Mouse (Mus musculus) heart, adult 2 months (tissue): ENCODE results near the gene Gm21954.

Source experiments
- CTCF ChIP-seq: fragments of 200-600 bp; IDR thresholded peaks from 2 replicates; pipeline ENCODE4 v1.8.1; 2022; ENCODE audit warnings: antibody characterized with exemption, mild to moderate bottlenecking, moderate library complexity
- POLR2A ChIP-seq: fragments of 200-500 bp; IDR thresholded peaks from 2 replicates; pipeline ENCODE4 v1.6.1; 2011; ENCODE audit warnings: mild to moderate bottlenecking, low read depth, low read length, control low read depth; ENCODE audit not compliant: insufficient read depth

GRCm38 (mm10) chr3:55419334-55419733 is 52.7 kb downstream of the Gm21954 start:
- TF ChIP-seq CTCF, result no peak
- no peak for TF ChIP-seq POLR2A
